Mouse (Mus musculus): ENCODE measurements around the gene Ap2a2. TPM values are rescaled to one million over a fixed set of nuclear protein-coding genes. Genes with fewer than 3 reads are reported as not detected.

Gene Ap2a2
- polyA plus RNA-seq, 1 experiment = not detected

GRCm38 (mm10) chr7:141550464-141550863 is 11.5 kb upstream of the Ap2a2 start:
- H3K4me1 ChIP-seq (ENCODE audit: control insufficient read depth, insufficient read depth, low read length) = no peaks in the 10 kb centered on the region
- no peak overlapping the region for H3K4me3 ChIP-seq (ENCODE audit: insufficient read depth, low read depth, low read length)
- 75% methylated on average over 2 of the region's 2 CpGs for WGBS
- H3K27ac ChIP-seq (ENCODE audit: insufficient read depth, low read depth, low read length) = no peak overlapping the region
- TF ChIP-seq CTCF (IDR thresholded peaks at IDR 0.05; ENCODE audit: insufficient read depth, low read depth, low read length) = no peak

GRCm38 (mm10) chr7:141558329-141558776 is 3.6 kb upstream of the Ap2a2 start:
- 81% methylated on average over 4 of the region's 4 CpGs for WGBS
- peaks cover 5% of the 10 kb centered on the region; the same call in 1 of the 2 replicates for H3K4me1 ChIP-seq (ENCODE audit: control insufficient read depth, insufficient read depth, low read length)
- no peak overlapping the region for H3K27ac ChIP-seq (ENCODE audit: insufficient read depth, low read depth, low read length)

GRCm38 (mm10) chr7:141558946-141559345 is 3.0 kb upstream of the Ap2a2 start:
- H3K4me1 ChIP-seq (ENCODE audit: control insufficient read depth, insufficient read depth, low read length) = peaks cover 5% of the 10 kb centered on the region; the same call in 1 of the 2 replicates

More at GRCm38 (mm10) chr7:141558329-141558776, 3.6 kb upstream of the Ap2a2 start:
- TF ChIP-seq CTCF (IDR thresholded peaks at IDR 0.05; ENCODE audit: insufficient read depth, low read depth, low read length) = no peak
- TF ChIP-seq POLR2A (IDR thresholded peaks at IDR 0.05; ENCODE audit: insufficient read depth, low read depth, low read length) = no peak
- H3K4me3 ChIP-seq (ENCODE audit: insufficient read depth, low read depth, low read length) = no peak overlapping the region

GRCm38 (mm10) chr7:141559726-141560325 is 2.1 kb upstream of the Ap2a2 start:
- H3K4me1 ChIP-seq (ENCODE audit: control insufficient read depth, insufficient read depth, low read length) = peaks cover 11% of the 10 kb centered on the region
- TF ChIP-seq CTCF (IDR thresholded peaks at IDR 0.05; ENCODE audit: insufficient read depth, low read depth, low read length) (no peak), POLR2A (IDR thresholded peaks at IDR 0.05; ENCODE audit: insufficient read depth, low read depth, low read length) (no peak)
- H3K27ac ChIP-seq (ENCODE audit: insufficient read depth, low read depth, low read length) = no peak overlapping the region
- 84% methylated on average over 2 of the region's 2 CpGs for WGBS
- no peak overlapping the region for H3K4me3 ChIP-seq (ENCODE audit: insufficient read depth, low read depth, low read length)

More at GRCm38 (mm10) chr7:141558946-141559345, 3.0 kb upstream of the Ap2a2 start:
- H3K4me3 ChIP-seq (ENCODE audit: insufficient read depth, low read depth, low read length) = no peak overlapping the region
- TF ChIP-seq CTCF (IDR thresholded peaks at IDR 0.05; ENCODE audit: insufficient read depth, low read depth, low read length) = no peak
- no peak for TF ChIP-seq POLR2A (IDR thresholded peaks at IDR 0.05; ENCODE audit: insufficient read depth, low read depth, low read length)
- no peak overlapping the region for H3K27ac ChIP-seq (ENCODE audit: insufficient read depth, low read depth, low read length)

GRCm38 (mm10) chr7:141560471-141560870 is 1.5 kb upstream of the Ap2a2 start:
- Histone ChIP-seq H3K4me1 (ENCODE audit: control insufficient read depth, insufficient read depth, low read length) (peaks cover 12% of the 10 kb centered on the region), H3K4me3 (ENCODE audit: insufficient read depth, low read depth, low read length) (no peak overlapping the region), H3K27ac (ENCODE audit: insufficient read depth, low read depth, low read length) (no peak overlapping the region)
- 90% methylated on average over 4 of the region's 4 CpGs for WGBS
- no peak for TF ChIP-seq CTCF (IDR thresholded peaks at IDR 0.05; ENCODE audit: insufficient read depth, low read depth, low read length)
- TF ChIP-seq POLR2A (IDR thresholded peaks at IDR 0.05; ENCODE audit: insufficient read depth, low read depth, low read length) = no peak

GRCm38 (mm10) chr7:141562421-141562851 is 463 bp downstream of the Ap2a2 start:
- peak overlapping the region; percentile 88 for H3K4me3 ChIP-seq (ENCODE audit: insufficient read depth, low read depth, low read length)
- TF ChIP-seq POLR2A (IDR thresholded peaks at IDR 0.05; ENCODE audit: insufficient read depth, low read depth, low read length) (no peak), CTCF (IDR thresholded peaks at IDR 0.05; ENCODE audit: insufficient read depth, low read depth, low read length) (no peak)
- H3K4me1 ChIP-seq (ENCODE audit: control insufficient read depth, insufficient read depth, low read length) = peaks cover 16% of the 10 kb centered on the region
- WGBS = under 1% methylated on average over 33 of the region's 33 CpGs
- H3K27ac ChIP-seq (ENCODE audit: insufficient read depth, low read depth, low read length) = peak overlapping the region; percentile 68

- Histone ChIP-seq H3K4me1 (ENCODE audit: control insufficient read depth, insufficient read depth, low read length) (peaks cover 17% of the 10 kb centered on the region), H3K27ac (ENCODE audit: insufficient read depth, low read depth, low read length) (peak overlapping the region; percentile 68), H3K4me3 (ENCODE audit: insufficient read depth, low read depth, low read length) (peak overlapping the region; percentile 88)
- TF ChIP-seq CTCF (IDR thresholded peaks at IDR 0.05; ENCODE audit: insufficient read depth, low read depth, low read length) = no peak
- TF ChIP-seq POLR2A (IDR thresholded peaks at IDR 0.05; ENCODE audit: insufficient read depth, low read depth, low read length) = no peak
- WGBS = under 1% methylated on average over 21 of the region's 21 CpGs
Measured at GRCm38 (mm10) chr7:141562852-141563427, 967 bp downstream of the Ap2a2 start.

- Histone ChIP-seq H3K4me1 (ENCODE audit: control insufficient read depth, insufficient read depth, low read length) (peaks cover 21% of the 10 kb centered on the region), H3K27ac (ENCODE audit: insufficient read depth, low read depth, low read length) (peak overlapping the region; percentile 80), H3K4me3 (ENCODE audit: insufficient read depth, low read depth, low read length) (peak overlapping the region; percentile 22)
- TF ChIP-seq CTCF (IDR thresholded peaks at IDR 0.05; ENCODE audit: insufficient read depth, low read depth, low read length) (no peak), POLR2A (IDR thresholded peaks at IDR 0.05; ENCODE audit: insufficient read depth, low read depth, low read length) (no peak)
- 21% methylated on average over 7 of the region's 7 CpGs for WGBS
Measured at GRCm38 (mm10) chr7:141564561-141564960, 2.6 kb downstream of the Ap2a2 start.

- 30% methylated on average over 7 of the region's 7 CpGs for WGBS
- Histone ChIP-seq H3K4me1 (ENCODE audit: control insufficient read depth, insufficient read depth, low read length) (peaks cover 18% of the 10 kb centered on the region), H3K27ac (ENCODE audit: insufficient read depth, low read depth, low read length) (peak overlapping the region; percentile 50), H3K4me3 (ENCODE audit: insufficient read depth, low read depth, low read length) (no peak overlapping the region)
- no peak for TF ChIP-seq CTCF (IDR thresholded peaks at IDR 0.05; ENCODE audit: insufficient read depth, low read depth, low read length)
- no peak for TF ChIP-seq POLR2A (IDR thresholded peaks at IDR 0.05; ENCODE audit: insufficient read depth, low read depth, low read length)
Measured at GRCm38 (mm10) chr7:141566587-141566986, 4.6 kb downstream of the Ap2a2 start.

All from olfactory bulb, adult 2 months (tissue).